Mouse (Mus musculus) embryonic facial prominence, embryonic 13.5 days (tissue): Measurements from ENCODE around the gene Ltc4s. TPM values are rescaled to one million over a fixed set of nuclear protein-coding genes. Genes with fewer than 3 reads are reported as not detected.

Experiments used
- ATAC-seq: fragments of 200-750 bp; cut with Nextera tagmentation; 2 replicates; pipeline ENCODE4 v1.8.0; 2017; ENCODE audit warnings: low read depth; ENCODE audit not compliant: insufficient number of reproducible peaks, insufficient read depth, low FRiP score, low TSS enrichment
- H3K27ac ChIP-seq: fragments of 300-500 bp; sonication (generic); 2 replicates; pipeline ENCODE4 v1.5.1; 2015; ENCODE audit warnings: moderate library complexity, mild to moderate bottlenecking, inconsistent platforms
- H3K27me3 ChIP-seq: fragments of 300-500 bp; sonication (generic); 2 replicates; pipeline ENCODE4 v1.6.1; 2015; ENCODE audit warnings: mild to moderate bottlenecking, inconsistent platforms
- H3K36me3 ChIP-seq: fragments of 300-500 bp; sonication (generic); 2 replicates; pipeline ENCODE4 v1.6.1; 2015; ENCODE audit warnings: mild to moderate bottlenecking, inconsistent platforms
- H3K4me1 ChIP-seq: fragments of 300-500 bp; sonication (generic); 2 replicates; pipeline ENCODE4 v1.6.1; 2015; ENCODE audit warnings: inconsistent platforms
- H3K4me2 ChIP-seq: fragments of 300-500 bp; sonication (generic); 2 replicates; pipeline ENCODE4 v1.6.1; 2015; ENCODE audit warnings: moderate library complexity, mild to moderate bottlenecking, inconsistent platforms
- H3K4me3 ChIP-seq: fragments of 300-500 bp; sonication (generic); 2 replicates; pipeline ENCODE4 v1.5.1; 2015; ENCODE audit warnings: mild to moderate bottlenecking, inconsistent platforms
- H3K9ac ChIP-seq: fragments of 300-500 bp; sonication (generic); 2 replicates; pipeline ENCODE4 v1.6.1; 2015; ENCODE audit warnings: mild to moderate bottlenecking, inconsistent platforms
- H3K9me3 ChIP-seq: fragments of 300-500 bp; sonication (generic); 2 replicates; pipeline ENCODE4 v1.6.1; 2016; ENCODE audit warnings: inconsistent platforms
- WGBS: fragments of 180-500 bp; shearing (Covaris S2); methylation state at CpG from one replicate; pipeline ENCODE4 v1.1.7; 2015; ENCODE audit warnings: mixed read lengths; 5-methylcytosine and 5-hydroxymethylcytosine counted together
- polyA plus RNA-seq: library from polyadenylated mRNA; unstranded; fragments of >200 nt; fragmentation: Nextera tagmentation; extraction: Ambion mirVana; gene quantifications from 2 replicates; pipeline ENCODE4 v1.2.1, GENCODE M21; 2015

The Ltc4s gene
- polyA plus RNA-seq, 1 experiment from 2014 or later, result 1.8 TPM

DNA sequence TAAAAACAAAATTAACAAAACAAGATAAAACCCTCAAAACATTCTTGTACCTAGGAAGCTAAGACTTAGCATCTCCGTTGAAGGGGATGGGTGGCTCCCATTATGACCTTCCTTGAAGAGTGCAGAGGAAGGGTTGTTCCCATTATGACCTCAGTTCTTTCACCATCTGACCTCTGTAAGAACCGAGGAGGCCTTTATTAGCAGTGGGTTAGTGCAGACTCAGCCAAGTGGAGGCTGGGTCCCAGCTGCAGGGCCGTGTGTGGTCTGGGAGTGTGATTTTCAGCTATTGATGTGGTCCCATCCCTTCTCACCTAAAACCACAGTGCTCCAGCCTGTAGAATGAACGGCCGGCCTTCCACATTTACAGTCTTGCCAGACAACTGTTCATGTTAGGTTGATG is 6.9 kb upstream of the Ltc4s start:
- Histone ChIP-seq H3K27me3 (no peaks in the 10 kb centered on the region), H3K4me3 (no peak overlapping the region), H3K4me1 (no peaks in the 10 kb centered on the region), H3K27ac (no peak overlapping the region), H3K4me2 (no peak overlapping the region), H3K36me3 (no peaks in the 10 kb centered on the region), H3K9me3 (no peaks in the 10 kb centered on the region), H3K9ac (no peak overlapping the region)
- 75% methylated on average over 5 of the region's 5 CpGs for WGBS
- ATAC-seq, result no peak

DNA sequence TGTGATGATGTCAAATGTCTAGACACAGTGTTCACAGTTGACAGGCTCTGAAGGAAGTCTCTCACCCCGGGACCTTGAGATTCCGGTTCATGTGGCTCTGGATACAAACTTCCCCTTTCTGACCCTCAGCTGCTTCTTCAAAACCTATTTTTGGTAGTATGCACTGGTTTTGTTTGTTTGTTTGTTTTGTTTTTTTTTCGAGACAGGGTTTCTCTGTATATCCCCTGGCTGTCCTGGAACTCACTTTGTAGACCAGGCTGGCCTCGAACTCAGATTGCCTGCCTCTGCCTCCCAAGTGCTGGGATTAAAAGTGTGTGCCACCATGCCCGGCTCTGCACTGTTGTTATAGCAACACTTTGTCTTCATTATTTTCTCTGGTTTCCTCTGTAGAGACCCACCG is 5.5 kb upstream of the Ltc4s start:
- Histone ChIP-seq H3K4me1 (no peaks in the 10 kb centered on the region), H3K4me2 (no peak overlapping the region), H3K9me3 (no peaks in the 10 kb centered on the region), H3K4me3 (no peak overlapping the region), H3K27ac (no peak overlapping the region), H3K36me3 (no peaks in the 10 kb centered on the region), H3K9ac (no peak overlapping the region), H3K27me3 (peaks cover 8% of the 10 kb centered on the region)
- ATAC-seq, result no peak
- WGBS, result 81% methylated on average over 6 of the region's 6 CpGs

DNA sequence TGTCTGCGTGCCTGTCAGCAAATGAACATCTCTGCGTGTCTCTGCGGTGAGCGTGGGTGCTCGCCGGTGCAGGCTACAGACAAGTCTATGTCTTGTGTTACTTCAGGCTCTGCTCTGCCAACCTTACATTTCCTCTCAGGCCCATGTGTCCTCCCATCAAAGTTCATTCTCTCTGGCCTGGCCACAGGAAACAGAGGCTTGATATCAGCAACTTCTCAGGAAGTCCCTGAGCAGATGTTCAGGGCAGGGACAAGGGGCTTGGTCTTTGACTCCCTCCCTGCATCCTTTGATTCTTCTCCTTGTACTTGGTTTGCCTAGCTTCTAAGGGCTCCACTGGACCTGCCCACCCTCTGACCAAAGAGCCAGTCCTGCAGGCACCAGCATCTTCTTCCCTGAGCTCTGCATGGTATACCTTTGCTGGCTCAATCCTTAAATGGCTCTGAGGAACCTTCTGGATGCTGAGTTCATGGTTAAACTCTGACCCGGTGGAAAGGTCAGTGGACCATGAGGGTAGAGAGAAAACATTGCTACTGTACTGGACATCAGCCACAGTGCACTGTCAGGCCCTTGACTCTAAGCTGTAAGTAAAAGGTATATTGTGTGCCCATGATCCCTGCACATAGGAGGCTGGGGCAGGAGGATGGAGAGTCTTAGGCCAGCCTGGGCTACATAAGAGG is 2.0 kb upstream of the Ltc4s start:
- Histone ChIP-seq H3K27ac (no peak overlapping the region), H3K9ac (no peak overlapping the region), H3K36me3 (peaks cover under 1% of the 10 kb centered on the region; the same call in 1 of the 2 replicates), H3K4me2 (no peak overlapping the region), H3K27me3 (peaks cover 43% of the 10 kb centered on the region), H3K9me3 (no peaks in the 10 kb centered on the region), H3K4me1 (peaks cover 17% of the 10 kb centered on the region), H3K4me3 (no peak overlapping the region)
- WGBS, result 92% methylated on average over 7 of the region's 7 CpGs
- ATAC-seq, result no peak

- Histone ChIP-seq H3K27me3 (peaks cover 45% of the 10 kb centered on the region), H3K4me2 (no peak overlapping the region), H3K36me3 (peaks cover 13% of the 10 kb centered on the region), H3K9ac (no peak overlapping the region), H3K4me1 (peaks cover 17% of the 10 kb centered on the region), H3K9me3 (no peaks in the 10 kb centered on the region), H3K4me3 (no peak overlapping the region), H3K27ac (no peak overlapping the region)
- 91% methylated on average over 9 of the region's 9 CpGs for WGBS
- ATAC-seq, result no peak
Measured at GRCm38 (mm10) chr11:50238821-50239791, 690 bp upstream of the Ltc4s start.

- 1% methylated on average over 66 of the region's 66 CpGs for WGBS
- Histone ChIP-seq H3K27me3 (peaks cover 45% of the 10 kb centered on the region), H3K36me3 (peaks cover 33% of the 10 kb centered on the region), H3K9me3 (no peaks in the 10 kb centered on the region), H3K9ac (peak overlapping the region; percentile 76), H3K4me2 (peak overlapping the region; percentile 93), H3K4me3 (peak overlapping the region; percentile 65), H3K27ac (no peak overlapping the region), H3K4me1 (peaks cover 17% of the 10 kb centered on the region)
- ATAC-seq, result peak; percentile 40
Measured at GRCm38 (mm10) chr11:50236937-50237835, 1.2 kb downstream of the Ltc4s start.

DNA sequence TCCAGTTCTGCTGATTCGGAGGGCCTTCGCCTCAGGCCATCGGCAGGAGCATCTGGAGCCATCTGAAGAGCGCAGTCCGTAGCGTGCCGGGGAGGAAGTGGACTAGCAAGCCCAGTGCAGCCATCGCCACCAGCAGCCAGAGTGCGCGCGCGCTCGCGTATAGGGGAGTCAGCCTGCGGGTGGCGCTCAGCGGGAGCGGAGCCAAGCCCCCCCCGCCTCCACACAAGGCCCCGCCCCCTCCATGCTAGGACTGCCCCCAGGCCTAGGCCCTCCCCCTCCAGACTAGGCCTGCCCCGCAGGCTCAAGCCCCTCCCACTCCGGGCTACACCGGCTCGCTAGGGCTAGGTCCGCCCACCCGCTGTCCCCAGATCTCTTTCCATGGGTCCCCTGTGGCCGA is 1.9 kb downstream of the Ltc4s start:
- Histone ChIP-seq H3K9ac (peak overlapping the region; percentile 76), H3K4me3 (peak overlapping the region; percentile 65), H3K4me1 (peaks cover 17% of the 10 kb centered on the region), H3K27ac (no peak overlapping the region), H3K9me3 (no peaks in the 10 kb centered on the region), H3K4me2 (peak overlapping the region; percentile 93), H3K36me3 (peaks cover 39% of the 10 kb centered on the region), H3K27me3 (peaks cover 45% of the 10 kb centered on the region)
- WGBS, result under 1% methylated on average over 26 of the region's 27 CpGs
- ATAC-seq, result peak; percentile 84

DNA sequence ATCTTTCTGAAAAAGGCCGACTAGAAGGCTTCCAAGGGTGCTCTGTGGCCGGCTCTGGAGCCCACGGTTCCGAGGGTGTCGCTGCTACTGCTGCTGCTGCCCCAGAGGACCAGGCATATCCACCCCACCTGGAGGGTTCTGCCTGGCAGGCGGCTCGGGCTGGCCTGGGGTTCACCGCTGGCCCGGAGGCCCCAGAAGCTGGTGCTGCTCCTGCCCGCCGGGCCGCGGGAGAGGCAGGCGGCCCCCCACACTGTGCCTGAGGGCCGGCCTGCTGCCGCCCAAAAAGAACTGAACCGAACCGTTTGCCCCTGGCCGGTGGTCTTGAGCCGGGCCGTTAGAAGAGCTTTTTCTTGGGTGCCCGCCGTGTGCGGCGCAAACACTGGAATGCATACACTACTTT is 3.8 kb downstream of the Ltc4s start:
- H3K4me2 ChIP-seq, result no peak overlapping the region
- H3K4me1 ChIP-seq, result peaks cover 25% of the 10 kb centered on the region
- whole genome bisulfite sequencing, result 94% methylated on average over 24 of the region's 25 CpGs
- no peaks in the 10 kb centered on the region for H3K9me3 ChIP-seq
- peaks cover 46% of the 10 kb centered on the region for H3K36me3 ChIP-seq
- peaks cover 56% of the 10 kb centered on the region for H3K27me3 ChIP-seq
- no peak for ATAC-seq
- H3K4me3 ChIP-seq, result no peak overlapping the region
- no peak overlapping the region for H3K9ac ChIP-seq
- H3K27ac ChIP-seq, result no peak overlapping the region

GRCm38 (mm10) chr11:50233993-50234392 is 4.4 kb downstream of the Ltc4s start:
- 85% methylated on average over 11 of the region's 11 CpGs for WGBS

GRCm38 (mm10) chr11:50233022-50233421 is 5.4 kb downstream of the Ltc4s start:
- Histone ChIP-seq H3K4me2 (no peak overlapping the region), H3K27me3 (peaks cover 43% of the 10 kb centered on the region), H3K36me3 (peaks cover 46% of the 10 kb centered on the region), H3K9ac (no peak overlapping the region), H3K4me1 (peaks cover 38% of the 10 kb centered on the region), H3K27ac (no peak overlapping the region), H3K4me3 (no peak overlapping the region), H3K9me3 (no peaks in the 10 kb centered on the region)
- 93% methylated on average over 13 of the region's 13 CpGs for WGBS
- ATAC-seq, result no peak

More at GRCm38 (mm10) chr11:50233993-50234392, 4.4 kb downstream of the Ltc4s start:
- peaks cover 30% of the 10 kb centered on the region for H3K4me1 ChIP-seq
- H3K4me2 ChIP-seq, result no peak overlapping the region
- no peaks in the 10 kb centered on the region for H3K9me3 ChIP-seq
- H3K27me3 ChIP-seq, result peaks cover 52% of the 10 kb centered on the region
- no peak overlapping the region for H3K9ac ChIP-seq
- no peak overlapping the region for H3K27ac ChIP-seq
- no peak for ATAC-seq
- H3K36me3 ChIP-seq, result peaks cover 46% of the 10 kb centered on the region
- no peak overlapping the region for H3K4me3 ChIP-seq

DNA sequence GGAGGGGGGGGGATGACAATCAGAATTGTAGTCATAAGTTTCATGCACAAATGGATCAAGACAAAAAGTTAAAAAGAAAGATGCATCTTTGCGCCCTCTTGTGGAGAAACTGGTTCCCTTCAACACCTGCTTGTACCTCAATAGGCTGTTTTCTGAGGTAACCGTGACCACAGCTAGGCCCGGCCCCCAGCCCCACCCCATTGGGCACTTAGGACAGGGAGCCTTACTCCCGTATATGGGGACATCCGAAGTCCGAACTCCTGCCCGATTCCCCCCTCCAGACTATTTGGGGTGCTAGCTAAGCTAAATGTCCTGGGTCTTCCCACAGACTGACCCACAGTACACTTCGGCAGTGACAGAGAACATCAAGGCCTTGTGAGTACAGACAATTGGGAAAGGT is 7.0 kb downstream of the Ltc4s start:
- peaks cover 45% of the 10 kb centered on the region for H3K4me1 ChIP-seq
- H3K4me2 ChIP-seq, result peak overlapping the region; percentile 53
- H3K9me3 ChIP-seq, result no peaks in the 10 kb centered on the region
- peaks cover 27% of the 10 kb centered on the region for H3K27me3 ChIP-seq
- H3K4me3 ChIP-seq, result no peak overlapping the region
- WGBS, result 22% methylated on average over 8 of the region's 8 CpGs
- no peak overlapping the region for H3K9ac ChIP-seq
- H3K27ac ChIP-seq, result no peak overlapping the region
- ATAC-seq, result no peak
- peaks cover 46% of the 10 kb centered on the region for H3K36me3 ChIP-seq
